Mouse (Mus musculus): ENCODE results near the gene Chic1.
A peak's percentile ranks its signal among the peaks of the same experiment; 100 is the strongest.

The Chic1 gene

GRCm38 (mm10) chrX:103356287-103356686, at the start of gene Chic1:
Gene Chic1, plus strand, starts transcription at chrX:103356476.
- DNase-seq = peak; percentile 93

- DNase-seq = no peak
Measured at GRCm38 (mm10) chrX:103308262-103308661, 48.0 kb upstream of the Chic1 start.

DNA sequence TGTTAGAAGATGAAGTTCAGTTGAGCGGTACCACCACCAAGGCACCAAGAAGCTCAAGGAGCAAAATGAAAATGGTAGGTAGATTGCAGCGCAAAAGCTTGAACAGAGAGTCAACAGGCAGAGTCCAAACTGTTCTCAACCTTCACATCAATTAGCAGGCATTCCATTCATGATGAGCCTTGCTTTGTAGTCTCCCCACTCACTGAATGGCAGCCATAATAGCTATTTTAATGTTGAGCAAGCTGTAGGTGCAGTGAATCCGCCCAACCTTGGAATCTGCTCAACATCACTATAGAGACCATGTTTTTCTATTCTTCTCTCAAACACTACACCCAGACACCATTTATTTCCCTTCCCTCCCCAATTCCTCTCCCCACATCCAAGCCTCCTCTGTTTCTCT, 44.6 kb upstream of the Chic1 start:
- DNase-seq = no peak

GRCm38 (mm10) chrX:103314146-103314545, 42.1 kb upstream of the Chic1 start:
- DNase-seq = no peak

DNA sequence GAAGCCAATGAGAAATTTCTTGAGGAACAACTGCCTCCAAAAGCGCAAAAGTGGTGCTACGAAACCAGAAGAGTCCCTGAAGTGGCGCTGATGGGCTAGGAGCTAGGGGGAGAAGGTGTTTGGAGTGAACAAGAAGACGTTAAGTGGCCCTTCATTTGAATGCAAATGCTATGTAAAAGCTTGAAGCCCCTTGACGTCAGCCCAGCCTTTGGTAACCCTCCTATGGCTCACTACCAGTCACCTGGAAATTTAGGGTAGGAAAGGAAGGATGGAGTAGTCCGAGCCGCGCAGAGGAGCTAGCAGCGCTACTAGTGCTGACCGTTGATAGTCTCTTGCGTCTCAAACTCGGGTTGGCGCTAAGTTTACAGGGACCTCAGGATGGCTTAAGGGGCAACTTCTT, 35.1 kb upstream of the Chic1 start, which contains the start of gene Cdx4:
Cdx4 (plus strand) TSS at position 253 of the 400 bp plus-strand sequence.
- DNase-seq = no peak

DNA sequence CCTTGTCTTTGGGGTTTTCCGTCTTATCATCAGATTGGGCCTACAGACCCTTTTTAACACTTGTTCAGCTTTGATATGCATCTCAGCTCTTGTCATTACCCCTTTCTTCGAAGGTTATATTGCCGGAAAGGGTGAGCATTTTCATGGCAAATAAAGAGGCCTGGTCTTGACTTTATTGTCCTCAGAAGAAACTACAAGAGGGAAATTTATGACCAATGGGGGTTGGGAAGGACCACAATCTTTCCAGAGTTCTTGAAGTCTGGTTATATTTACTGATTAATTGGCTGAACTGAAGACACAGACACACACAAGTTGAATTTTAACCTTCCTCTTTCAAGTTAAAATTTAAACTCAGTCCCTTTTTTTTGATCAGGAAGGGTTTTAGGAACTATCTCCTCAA, 30.4 kb upstream of the Chic1 start:
- no peak for DNase-seq

GRCm38 (mm10) chrX:103329386-103329785, 26.9 kb upstream of the Chic1 start:
- no peak for DNase-seq

- no peak for DNase-seq
Measured at GRCm38 (mm10) chrX:103331125-103331858, 25.0 kb upstream of the Chic1 start.

DNA sequence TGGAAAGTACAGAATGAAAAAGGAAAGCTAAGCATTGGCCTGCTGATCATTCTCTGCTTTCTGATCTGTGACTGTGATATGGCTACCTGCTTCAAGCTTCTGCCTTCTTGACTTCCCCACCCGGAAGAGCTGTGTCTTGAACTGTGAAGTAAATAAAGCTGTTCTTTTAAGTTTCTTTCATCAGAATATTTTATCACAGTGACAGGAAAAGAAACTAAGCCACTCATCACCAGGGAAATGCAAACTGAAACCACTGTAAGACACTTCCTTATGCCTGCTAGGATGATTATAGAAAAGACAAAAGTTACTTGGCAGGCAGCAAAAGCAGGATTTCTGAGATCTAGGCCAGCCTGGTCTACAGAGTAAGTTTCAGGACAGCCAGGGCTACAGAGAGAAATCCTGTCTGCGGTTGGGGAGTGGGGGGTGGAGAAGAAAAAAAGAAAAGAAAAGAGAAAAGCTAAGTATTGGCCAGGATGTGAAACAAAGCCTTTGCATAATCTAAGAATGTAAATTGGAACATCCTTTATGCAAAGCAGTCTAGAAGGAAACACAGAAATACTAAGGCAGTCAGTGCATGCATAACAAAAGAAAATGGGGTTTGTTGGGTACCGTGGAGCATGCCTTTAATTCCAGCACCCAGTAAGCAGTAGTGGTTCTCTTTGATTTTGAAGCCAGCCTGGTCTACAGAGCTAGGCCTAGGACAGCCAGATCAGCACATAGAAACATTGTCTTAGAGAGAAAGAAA, 14.7 kb upstream of the Chic1 start:
- no peak for DNase-seq

- DNase-seq = no peak
Measured at GRCm38 (mm10) chrX:103355784-103356183, 492 bp upstream of the Chic1 start.

GRCm38 (mm10) chrX:103356761-103357236, 523 bp downstream of the Chic1 start:
- DNase-seq = no peak

- DNase-seq = no peak
Measured at GRCm38 (mm10) chrX:103366201-103366600, 9.9 kb downstream of the Chic1 start.

DNA sequence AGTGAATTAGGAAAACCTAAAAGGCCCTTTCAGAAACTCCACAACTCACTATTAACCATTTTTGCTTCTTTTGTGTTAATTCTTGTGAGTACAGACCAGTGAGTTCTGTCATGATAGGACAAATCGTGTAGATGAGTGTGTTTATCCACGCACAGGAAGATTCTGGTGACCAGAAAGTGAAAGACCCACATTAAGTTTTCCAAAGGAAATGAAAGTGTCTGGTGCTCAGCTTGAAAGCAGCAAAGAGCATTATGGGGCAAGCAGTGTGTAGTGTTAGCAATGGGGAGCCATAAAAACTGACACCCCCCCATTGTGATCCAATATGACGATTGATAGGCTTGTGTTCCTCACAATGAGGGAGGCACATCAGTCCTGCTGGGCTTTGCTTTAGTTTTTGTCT, 12.4 kb downstream of the Chic1 start:
- no peak for DNase-seq

DNA sequence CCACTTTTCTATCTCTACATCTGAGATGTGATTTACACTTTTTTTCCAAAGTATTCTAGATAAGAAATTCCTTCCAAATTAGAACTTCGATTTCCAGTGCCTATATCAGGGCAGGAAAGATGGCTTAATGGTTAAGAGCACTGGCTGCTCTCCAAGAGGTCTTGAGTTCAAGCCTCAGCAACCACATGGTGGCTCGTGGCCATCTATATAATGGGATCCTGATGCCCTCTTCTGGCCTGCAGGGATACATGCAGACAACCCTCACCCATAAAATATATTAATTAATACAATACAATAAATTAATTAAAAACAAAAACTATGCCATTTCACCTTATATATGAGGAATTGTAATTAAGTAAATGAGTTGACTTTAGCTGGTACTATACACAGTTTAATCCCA, 14.9 kb downstream of the Chic1 start:
- no peak for DNase-seq

- peak; percentile 46 for DNase-seq
Measured at GRCm38 (mm10) chrX:103371627-103372026, 15.4 kb downstream of the Chic1 start.

GRCm38 (mm10) chrX:103374250-103374649, 18.0 kb downstream of the Chic1 start:
- DNase-seq = peak; percentile 34

DNA sequence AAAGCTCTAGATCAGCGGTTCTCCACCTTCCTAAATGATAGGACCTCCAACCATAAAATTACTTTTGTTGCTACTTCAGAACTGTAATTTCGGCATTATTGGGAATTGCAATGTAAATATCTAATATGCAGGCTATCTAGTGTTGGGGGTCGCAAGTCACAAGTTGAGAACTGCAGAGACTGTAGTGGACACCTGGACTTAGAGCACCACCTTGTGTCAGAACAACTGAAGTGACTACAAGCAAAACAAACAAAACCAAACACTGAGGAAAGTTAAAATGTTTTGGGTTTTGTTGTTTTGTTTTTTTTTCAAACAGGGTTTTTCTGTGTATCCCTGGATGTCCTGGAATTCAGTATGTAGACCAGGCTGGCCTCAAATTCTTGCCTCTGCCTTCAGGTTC, 28.3 kb downstream of the Chic1 start:
- DNase-seq = no peak

GRCm38 (mm10) chrX:103388131-103388530, 31.9 kb downstream of the Chic1 start:
- no peak for DNase-seq

DNA sequence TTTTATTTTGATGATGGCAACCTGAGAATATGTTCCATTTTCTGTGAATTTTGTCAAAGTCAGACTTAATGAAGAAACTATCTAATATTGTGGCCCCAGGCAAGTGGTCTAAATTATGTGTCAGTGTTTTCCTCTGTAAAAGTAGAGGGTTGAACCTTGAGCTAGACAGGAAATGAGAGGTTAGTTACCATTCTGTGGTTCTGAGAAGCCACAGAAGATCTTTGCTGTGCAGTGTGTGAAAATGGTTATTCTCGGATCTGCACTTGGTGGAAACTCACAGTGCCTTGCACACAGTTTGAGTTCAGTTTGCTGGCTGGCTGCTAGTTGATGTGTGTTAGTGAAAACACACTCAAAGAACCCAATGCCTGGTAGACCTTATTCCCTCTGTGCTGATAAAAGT, 37.6 kb downstream of the Chic1 start:
- DNase-seq = no peak

DNA sequence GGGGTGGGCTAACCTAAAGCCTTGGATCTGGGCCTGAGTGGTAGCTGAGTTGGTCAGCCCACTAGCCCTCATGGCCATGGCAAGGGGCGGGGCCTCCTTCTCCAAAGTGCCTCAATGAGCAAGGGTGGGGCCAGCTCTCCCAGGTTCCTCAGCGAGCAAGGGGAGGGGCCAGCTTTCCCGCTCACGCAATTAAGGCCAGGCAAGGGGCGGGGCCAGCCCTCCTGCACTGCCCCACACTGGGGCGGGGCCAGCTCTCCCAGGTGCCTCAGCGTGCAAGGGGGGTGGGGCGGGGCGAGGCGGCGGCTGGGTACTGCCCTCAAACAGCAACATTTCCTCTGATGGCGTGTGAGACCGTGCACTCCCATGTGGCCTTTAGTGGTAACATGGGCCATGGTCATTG, 48.7 kb downstream of the Chic1 start:
- peak; percentile 17 for DNase-seq

DNA sequence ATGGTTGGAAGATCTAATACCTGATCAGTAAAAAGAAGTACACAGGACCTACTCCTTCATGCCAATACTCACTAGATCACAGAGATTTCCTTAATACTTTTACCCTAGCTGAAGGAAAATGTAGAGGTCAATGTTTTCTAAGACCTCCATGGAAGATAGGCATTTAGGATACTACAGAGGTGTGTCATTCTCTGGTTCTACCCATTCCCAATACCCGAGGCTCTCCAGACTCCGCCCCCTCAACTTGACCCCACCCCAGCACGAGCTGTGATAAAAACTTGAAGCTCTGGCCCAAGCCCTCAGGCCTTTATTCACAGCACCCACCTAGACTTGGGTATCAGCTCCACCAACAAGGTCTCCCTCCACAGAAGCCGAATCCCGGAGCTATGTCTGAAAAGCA, 57.9 kb downstream of the Chic1 start, which contains the start of gene Tsx:
Tsx (plus strand) TSS at position 301 of the 400 bp plus-strand sequence.
- no peak for DNase-seq

DNA sequence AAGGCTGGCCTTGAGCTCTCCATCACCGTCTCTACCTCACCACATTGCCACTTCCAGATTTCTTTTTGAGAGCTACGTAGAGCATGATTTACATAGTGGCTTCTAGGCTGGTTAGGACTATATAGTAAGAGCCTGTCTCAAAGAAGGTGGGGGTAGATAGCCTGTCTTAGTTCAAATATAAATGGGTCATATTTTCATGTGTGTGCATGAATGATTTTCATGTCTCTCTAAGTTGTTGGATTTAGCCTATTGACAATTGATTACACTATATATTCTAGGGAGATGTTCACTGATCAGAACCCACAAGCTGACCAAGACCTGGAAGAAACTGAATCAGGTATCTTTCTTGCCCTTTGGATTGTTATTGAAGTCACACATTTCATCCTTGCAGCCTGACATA, 65.4 kb downstream of the Chic1 start, which contains the start of gene Gm26992:
Gm26992 (plus strand) TSS at position 301 of the 400 bp plus-strand sequence.
- no peak for DNase-seq

DNA sequence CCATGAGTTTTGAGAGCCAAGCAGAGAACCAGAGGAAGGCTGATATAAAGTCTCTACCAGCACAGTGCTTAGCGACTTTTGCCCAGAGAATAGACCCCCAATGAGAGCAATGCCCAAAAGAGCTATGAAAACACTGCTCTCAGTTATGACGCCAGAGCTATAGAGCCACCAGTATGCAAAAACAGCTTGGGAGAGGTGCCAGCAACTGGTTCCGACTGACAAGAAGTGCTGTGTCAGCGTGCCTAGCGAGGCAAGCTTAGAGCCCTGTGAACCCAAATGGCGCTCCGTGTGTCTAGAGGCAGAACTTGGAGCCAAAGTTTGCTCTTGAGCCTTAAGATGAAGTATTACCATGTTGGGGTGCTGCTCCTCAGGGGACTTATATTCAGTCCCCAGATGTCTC, 71.4 kb downstream of the Chic1 start:
- no peak for DNase-seq

- no peak for DNase-seq
Measured at GRCm38 (mm10) chrX:103432293-103432692, 76.0 kb downstream of the Chic1 start.

All from retina, postnatal 1 day (tissue).